ENCODE assay signal across 13 mouse cellular contexts in the genomic region with DNA sequence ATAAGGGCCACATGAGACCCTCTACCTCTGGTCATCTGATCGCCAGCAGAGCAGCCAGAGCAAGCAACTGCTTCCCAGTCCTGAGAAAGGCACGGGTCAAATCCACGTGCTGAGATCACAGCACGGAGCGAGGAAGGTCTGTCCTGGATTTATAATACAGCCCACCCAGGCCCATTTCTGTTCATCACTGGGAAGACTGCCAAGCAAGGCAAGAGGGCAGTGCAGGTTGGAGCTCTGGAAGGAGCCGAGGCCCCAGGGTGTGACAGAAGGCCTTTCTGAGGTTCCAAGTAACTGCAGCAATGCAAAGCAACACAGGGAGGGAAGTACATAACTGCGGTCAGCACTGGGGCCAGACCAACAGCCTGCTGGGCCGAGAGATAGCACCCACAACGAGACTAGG.
"Had no signal": no experiment of that assay in that cellular context is flagged by ENCODE, and none has a peak within 500 bp of the region (broad histone marks: within the 10 kb centered on the region; RNA-seq: fewer than 3 reads in every experiment).

No protein-coding gene starts in this region.

- DNase-seq: lung, adult 18-20 months; lung, embryonic 14.5 days; lung, postnatal 10 days; lung, postnatal 4 days; retina, postnatal 1 day; right cerebral cortex, adult 18-20 months; right cerebral cortex, postnatal 25 days; right cerebral cortex, postnatal 4 days; spleen, adult 18-20 months; thymus, adult 18-20 months; thymus, postnatal 14 days; thymus, postnatal 36 days had no signal

- ATAC-seq: midbrain, embryonic 15.5 days had no signal
